Mouse (Mus musculus): Measurements from ENCODE around the gene Slc6a5. TPM values are rescaled to one million over a fixed set of nuclear protein-coding genes. Genes with fewer than 3 reads are reported as not detected.

Gene Slc6a5
- polyA plus RNA-seq, 1 experiment from 2014 or later = not detected

GRCm38 (mm10) chr7:49975441-49976121, 65.6 kb downstream of the Slc6a5 start:
- no peak for DNase-seq (ENCODE audit: low spot score)

DNA sequence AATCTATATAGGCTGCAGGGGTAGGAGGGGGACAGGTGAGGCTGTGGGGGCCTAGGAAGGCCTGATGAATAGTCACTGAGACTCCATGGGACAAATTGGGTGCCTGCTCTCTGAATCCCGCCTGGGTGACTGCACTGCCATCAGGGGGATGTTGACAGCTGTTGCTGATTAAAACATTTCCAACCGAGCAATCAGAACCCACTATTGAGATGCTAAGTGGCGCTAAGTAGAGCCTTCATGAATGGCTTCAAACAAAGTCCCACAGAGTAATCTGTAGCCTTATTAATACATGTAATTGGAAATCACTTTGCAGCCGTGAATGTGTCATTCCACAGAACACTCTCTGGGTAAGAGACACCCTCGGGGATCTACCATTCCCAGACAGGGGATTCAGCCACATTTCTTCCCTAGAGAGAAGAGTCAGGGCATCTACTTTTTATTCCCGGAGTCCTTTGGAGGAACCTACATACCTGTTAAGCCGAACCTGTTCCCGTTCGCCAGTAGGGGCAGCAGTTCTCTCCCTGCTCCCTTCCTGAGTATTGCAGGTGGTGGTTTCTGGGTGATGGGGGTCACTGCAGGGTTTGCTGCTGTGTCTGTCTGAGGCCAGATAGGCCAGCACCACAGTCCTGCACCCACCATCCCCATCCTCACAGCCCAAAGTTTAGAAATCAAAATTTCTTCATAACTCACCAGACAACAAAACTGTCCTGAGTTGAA, 71.7 kb downstream of the Slc6a5 start:
- DNase-seq (ENCODE audit: low spot score) = no peak

- DNase-seq (ENCODE audit: low spot score) = no peak
These were observed 74.8 kb downstream of the Slc6a5 start for GRCm38 (mm10) chr7:49984698-49985097.

DNA sequence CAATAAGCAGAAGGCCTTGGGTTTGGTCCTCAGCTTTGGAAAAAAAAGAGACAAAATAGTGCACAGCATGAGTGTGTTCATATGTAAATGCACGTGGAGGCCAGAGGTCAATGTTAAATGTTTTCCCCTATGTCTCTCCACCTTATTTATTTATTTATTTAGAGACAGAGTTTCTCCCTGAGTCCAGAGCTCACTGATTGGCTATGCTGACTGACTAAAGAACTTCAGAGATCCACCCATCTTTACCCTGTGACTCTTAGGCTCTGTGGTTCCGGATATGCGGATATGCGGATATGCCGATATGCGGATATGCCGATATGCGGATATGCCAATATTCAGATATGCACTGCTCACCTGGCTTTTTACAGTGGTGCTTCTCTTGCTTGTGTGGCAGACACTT, 76.0 kb downstream of the Slc6a5 start:
- no peak for DNase-seq (ENCODE audit: low spot score)

DNA sequence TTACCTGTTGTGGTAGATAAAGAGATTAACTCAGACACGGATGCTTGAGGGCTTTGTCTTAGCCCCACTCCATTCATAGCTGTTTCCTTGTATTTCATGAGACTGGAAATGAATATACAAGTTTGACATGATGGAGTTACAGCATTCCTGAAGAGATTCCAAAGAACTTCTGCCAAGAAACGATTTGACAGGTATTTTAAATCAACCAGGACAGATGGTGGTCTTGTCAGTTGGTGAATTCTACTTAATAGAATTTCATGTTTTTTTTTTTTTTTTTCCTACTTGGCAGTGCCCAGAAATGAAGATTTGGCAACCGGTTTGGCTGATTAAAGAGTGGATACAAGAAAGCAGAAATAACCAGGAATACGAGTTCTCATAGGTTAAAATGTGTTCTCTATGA, 89.4 kb downstream of the Slc6a5 start:
- DNase-seq (ENCODE audit: low spot score) = no peak

- no peak for DNase-seq (ENCODE audit: low spot score)
These were observed 95.3 kb downstream of the Slc6a5 start for GRCm38 (mm10) chr7:50005268-50005667.

Other genes with a start within 250 kb of the Slc6a5 start
- 35.2 and 37.9 TPM in 2 replicates for gene Htatip2, start 151.0 kb upstream of the Slc6a5 start, polyA plus RNA-seq (2015; fragmentation: Nextera tagmentation; extraction: Ambion mirVana)
- gene Prmt3, start 131.8 kb upstream of the Slc6a5 start, polyA plus RNA-seq (2015; fragmentation: Nextera tagmentation; extraction: Ambion mirVana) = 51.0 and 51.7 TPM in 2 replicates
- gene Nell1, start 64.7 kb downstream of the Slc6a5 start, polyA plus RNA-seq (2015; fragmentation: Nextera tagmentation; extraction: Ambion mirVana) = 0.10 and 0.15 TPM in 2 replicates

Measured in thymus, postnatal 0 days (tissue).